Mouse (Mus musculus) intestine, postnatal 0 days (tissue): Measurements from ENCODE around the gene Cep112. TPM values are rescaled to one million over a fixed set of nuclear protein-coding genes. Genes with fewer than 3 reads are reported as not detected.

Source experiments
- ATAC-seq: fragments of 200-750 bp; cut with Nextera tagmentation; 2 replicates; pipeline ENCODE4 v1.8.0; 2017; ENCODE audit warnings: mild to moderate bottlenecking, moderate TSS enrichment, moderate library complexity
- H3K27ac ChIP-seq: fragments of 300-500 bp; sonication (generic); 2 replicates; pipeline ENCODE4 v1.5.1; 2014; ENCODE audit warnings: mild to moderate bottlenecking, low read depth, low read length, moderate library complexity
- H3K27me3 ChIP-seq: fragments of 300-500 bp; sonication (generic); replicated peaks from 2 replicates; pipeline ENCODE4 v1.6.1; 2014; ENCODE audit warnings: low read length, mixed read lengths; ENCODE audit not compliant: control insufficient read depth, insufficient read depth
- H3K36me3 ChIP-seq: fragments of 300-500 bp; sonication (generic); 2 replicates; pipeline ENCODE4 v1.6.1; 2014; ENCODE audit warnings: mild to moderate bottlenecking, moderate library complexity; ENCODE audit not compliant: control insufficient read depth, insufficient read depth
- H3K4me1 ChIP-seq: fragments of 300-500 bp; sonication (generic); replicated peaks from 2 replicates; pipeline ENCODE4 v1.6.1; 2014; ENCODE audit warnings: antibody characterized with exemption, low read length, mixed read lengths; ENCODE audit not compliant: control insufficient read depth, insufficient read depth
- H3K4me2 ChIP-seq: fragments of 300-500 bp; sonication (generic); replicated peaks from 2 replicates; pipeline ENCODE4 v1.6.1; 2014; ENCODE audit warnings: low read depth, mild to moderate bottlenecking, moderate library complexity
- H3K4me3 ChIP-seq: fragments of 300-500 bp; sonication (generic); 2 replicates; pipeline ENCODE4 v1.5.1; 2014; ENCODE audit warnings: low read depth, low read length
- H3K9ac ChIP-seq: fragments of 300-500 bp; sonication (generic); 2 replicates; pipeline ENCODE4 v1.6.1; 2014; ENCODE audit warnings: mild to moderate bottlenecking, low read depth, low read length
- H3K9me3 ChIP-seq: fragments of 300-500 bp; sonication (generic); 2 replicates; pipeline ENCODE4 v1.6.1; 2016; ENCODE audit warnings: mixed run types; ENCODE audit not compliant: control insufficient read depth
- CTCF ChIP-seq: sonication (generic); IDR thresholded peaks from 2 replicates; pipeline ENCODE4 v1.5.1; 2016; ENCODE audit warnings: low read depth, mild to moderate bottlenecking, control low read depth, antibody characterized with exemption, moderate library complexity
- WGBS: fragments of 180-500 bp; shearing (Covaris S2); extraction: QIAGEN DNeasy Blood & Tissue Kit; methylation state at CpG from one replicate; pipeline ENCODE4 v1.1.7; 2014; 5-methylcytosine and 5-hydroxymethylcytosine counted together
- polyA plus RNA-seq: library from polyadenylated mRNA; unstranded; fragments of >200 nt; fragmentation: Nextera tagmentation; extraction: Ambion mirVana; gene quantifications from 2 replicates; pipeline ENCODE4 v1.2.1, GENCODE M21; 2015

Cep112 gene
- polyA plus RNA-seq, 1 experiment from 2014 or later: 3.9 TPM

DNA sequence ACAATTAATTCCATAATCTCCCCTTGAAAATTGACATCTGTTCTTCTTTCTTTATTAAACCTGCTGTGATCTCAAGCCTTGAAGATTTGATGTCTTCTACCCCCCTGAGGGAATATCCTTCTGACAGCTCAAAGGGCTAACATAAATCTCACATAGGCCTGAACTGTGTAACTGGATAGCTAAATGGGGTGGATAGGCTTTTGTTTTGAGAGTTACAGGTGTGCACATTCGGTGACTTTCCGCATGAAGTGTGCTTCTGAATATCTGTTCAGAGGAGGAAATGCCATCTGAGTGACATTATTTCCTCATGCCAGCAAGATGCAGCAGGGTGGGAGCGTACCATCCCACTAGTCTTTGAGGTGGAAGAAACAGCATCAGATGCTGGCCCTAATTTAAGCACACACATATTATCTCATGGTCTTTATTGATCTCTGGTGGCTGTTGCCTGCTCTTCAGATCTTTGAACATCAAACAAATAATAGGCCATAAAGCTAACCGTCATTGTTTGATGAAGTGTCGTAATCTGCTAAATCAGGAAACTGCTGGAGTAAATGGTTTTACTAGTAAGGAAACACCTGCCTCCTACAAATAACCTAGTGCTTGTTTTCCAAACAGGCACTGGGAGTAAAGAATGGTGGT, 102.9 kb downstream of the Cep112 start:
- H3K27me3 ChIP-seq: no peaks in the 10 kb centered on the region
- TF ChIP-seq CTCF: no peak
- H3K9me3 ChIP-seq: no peaks in the 10 kb centered on the region
- no peak overlapping the region for H3K9ac ChIP-seq
- no peaks in the 10 kb centered on the region for H3K36me3 ChIP-seq
- WGBS: 25% methylated on average over 5 of the region's 5 CpGs
- H3K27ac ChIP-seq: no peak overlapping the region
- ATAC-seq: peak; percentile 80
- no peak overlapping the region for H3K4me3 ChIP-seq
- H3K4me1 ChIP-seq: no peaks in the 10 kb centered on the region
- H3K4me2 ChIP-seq: no peak overlapping the region

GRCm38 (mm10) chr11:108532901-108533300, 107.9 kb downstream of the Cep112 start:
- Histone ChIP-seq H3K4me3 (no peak overlapping the region), H3K36me3 (no peaks in the 10 kb centered on the region), H3K9me3 (no peaks in the 10 kb centered on the region), H3K27me3 (no peaks in the 10 kb centered on the region), H3K9ac (no peak overlapping the region), H3K27ac (no peak overlapping the region), H3K4me1 (no peaks in the 10 kb centered on the region), H3K4me2 (no peak overlapping the region)
- WGBS: 37% methylated on average over 1 of the region's 1 CpGs
- ATAC-seq: no peak
- no peak for TF ChIP-seq CTCF

DNA sequence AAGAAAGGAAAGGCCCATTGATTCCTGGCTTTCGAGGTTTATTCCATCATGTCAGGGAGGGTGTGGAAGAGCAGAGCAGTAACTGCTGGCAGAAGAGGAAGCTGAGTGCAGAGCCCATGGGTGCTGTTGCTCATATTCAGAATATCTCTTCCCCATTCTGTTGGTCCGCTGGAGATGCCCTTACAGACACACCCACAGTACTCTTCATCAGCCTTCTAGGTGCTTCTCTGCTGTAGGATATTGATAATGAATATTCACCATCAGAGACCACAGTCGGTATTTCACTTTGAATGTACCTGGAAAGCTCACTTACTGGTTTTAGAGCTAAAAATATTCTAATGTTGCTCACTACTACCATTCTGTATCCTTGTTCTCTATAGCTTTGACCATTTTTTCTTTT, 109.0 kb downstream of the Cep112 start:
- Histone ChIP-seq H3K4me3 (no peak overlapping the region), H3K9me3 (no peaks in the 10 kb centered on the region), H3K4me1 (no peaks in the 10 kb centered on the region), H3K9ac (no peak overlapping the region), H3K36me3 (no peaks in the 10 kb centered on the region), H3K27ac (no peak overlapping the region), H3K27me3 (no peaks in the 10 kb centered on the region), H3K4me2 (no peak overlapping the region)
- no peak for TF ChIP-seq CTCF
- no peak for ATAC-seq
- 92% methylated on average over 3 of the region's 3 CpGs for WGBS

GRCm38 (mm10) chr11:108552997-108553622, 128.1 kb downstream of the Cep112 start:
- no peaks in the 10 kb centered on the region for H3K27me3 ChIP-seq
- 43% methylated on average over 4 of the region's 4 CpGs for WGBS
- H3K4me1 ChIP-seq: no peaks in the 10 kb centered on the region
- H3K9ac ChIP-seq: no peak overlapping the region
- no peaks in the 10 kb centered on the region for H3K9me3 ChIP-seq
- H3K36me3 ChIP-seq: no peaks in the 10 kb centered on the region
- ATAC-seq: no peak
- H3K4me3 ChIP-seq: no peak overlapping the region
- H3K27ac ChIP-seq: no peak overlapping the region
- no peak for TF ChIP-seq CTCF
- H3K4me2 ChIP-seq: no peak overlapping the region

GRCm38 (mm10) chr11:108553881-108554280, 128.9 kb downstream of the Cep112 start:
- no peaks in the 10 kb centered on the region for H3K27me3 ChIP-seq
- 89% methylated on average over 1 of the region's 1 CpGs for WGBS
- no peak overlapping the region for H3K27ac ChIP-seq
- H3K4me2 ChIP-seq: no peak overlapping the region
- no peak overlapping the region for H3K4me3 ChIP-seq
- no peak for TF ChIP-seq CTCF
- H3K9ac ChIP-seq: no peak overlapping the region
- no peak for ATAC-seq
- no peaks in the 10 kb centered on the region for H3K36me3 ChIP-seq
- H3K9me3 ChIP-seq: no peaks in the 10 kb centered on the region
- H3K4me1 ChIP-seq: no peaks in the 10 kb centered on the region

DNA sequence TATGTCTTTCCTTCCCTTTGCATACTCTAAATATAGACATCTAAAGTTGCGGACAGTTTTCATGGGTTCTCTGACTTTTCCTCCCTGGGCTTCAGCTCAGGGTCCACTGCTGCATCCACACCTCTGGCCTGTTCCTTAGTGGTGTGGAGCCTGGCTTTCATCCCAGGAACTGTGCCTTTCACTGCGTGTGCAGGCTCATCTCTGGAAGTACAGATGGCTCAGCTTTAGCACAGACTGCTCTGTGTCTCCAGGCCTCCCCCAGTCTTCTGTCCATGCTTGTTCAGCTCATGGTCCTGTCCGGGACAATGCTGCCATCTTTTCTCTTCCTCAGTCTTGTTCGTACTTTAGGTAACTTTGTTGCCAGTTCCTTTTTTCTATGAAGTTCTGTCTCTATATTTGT, 133.6 kb downstream of the Cep112 start:
- Histone ChIP-seq H3K4me2 (no peak overlapping the region), H3K9me3 (no peaks in the 10 kb centered on the region), H3K9ac (no peak overlapping the region), H3K27me3 (no peaks in the 10 kb centered on the region), H3K4me3 (no peak overlapping the region), H3K27ac (no peak overlapping the region), H3K36me3 (no peaks in the 10 kb centered on the region), H3K4me1 (no peaks in the 10 kb centered on the region)
- 80% methylated on average over 4 of the region's 4 CpGs for WGBS
- no peak for ATAC-seq
- no peak for TF ChIP-seq CTCF

GRCm38 (mm10) chr11:108559506-108559905, 134.5 kb downstream of the Cep112 start:
- Histone ChIP-seq H3K27ac (no peak overlapping the region), H3K9ac (no peak overlapping the region), H3K4me2 (no peak overlapping the region), H3K36me3 (no peaks in the 10 kb centered on the region), H3K27me3 (no peaks in the 10 kb centered on the region), H3K4me1 (no peaks in the 10 kb centered on the region), H3K4me3 (no peak overlapping the region), H3K9me3 (no peaks in the 10 kb centered on the region)
- TF ChIP-seq CTCF: no peak
- ATAC-seq: no peak
